Mouse (Mus musculus) liver (tissue): ENCODE measurements around the gene 4931414P19Rik.
A peak's percentile ranks its signal among the peaks of the same experiment; 100 is the strongest.
"Not testable (repeated sequence)": the region's sequence is repeated elsewhere in the genome, so short reads cannot be mapped to it uniquely, and the experiment has no call there.

Experiments
- DNase-seq: peaks from one replicate; pipeline ENCODE4 v3.0.0-alpha.2; 2020; ENCODE audit warnings: mixed read lengths

Gene 4931414P19Rik

GRCm38 (mm10) chr14:54624976-54625375 is 19.2 kb upstream of the 4931414P19Rik start:
- DNase-seq, result no peak

GRCm38 (mm10) chr14:54623334-54623733 is 17.5 kb upstream of the 4931414P19Rik start:
- DNase-seq, result peak; percentile 50

GRCm38 (mm10) chr14:54621133-54621532 is 15.3 kb upstream of the 4931414P19Rik start, which contains the start of gene Psmb11:
TSS of gene Psmb11 (plus strand) at chr14:54621433.
- no peak for DNase-seq

- DNase-seq, result peak; percentile 91
Measured at GRCm38 (mm10) chr14:54617897-54618365, 12.1 kb upstream of the 4931414P19Rik start, which contains the start of gene Psmb5. TSS of gene Psmb5 (minus strand) at chr14:54618022.

GRCm38 (mm10) chr14:54617152-54617896 is 11.5 kb upstream of the 4931414P19Rik start:
- peak; percentile 53 for DNase-seq

GRCm38 (mm10) chr14:54616226-54616825 is 10.5 kb upstream of the 4931414P19Rik start:
- no peak for DNase-seq

- DNase-seq, result not testable (repeated sequence)
Measured at GRCm38 (mm10) chr14:54614130-54614529, 8.3 kb upstream of the 4931414P19Rik start.

- DNase-seq, result no peak
Measured at GRCm38 (mm10) chr14:54610648-54611047, 4.9 kb upstream of the 4931414P19Rik start.

- DNase-seq, result peak; percentile 34
Measured at GRCm38 (mm10) chr14:54609962-54610361, 4.2 kb upstream of the 4931414P19Rik start.

- no peak for DNase-seq
Measured at GRCm38 (mm10) chr14:54609245-54609644, 3.5 kb upstream of the 4931414P19Rik start.

GRCm38 (mm10) chr14:54607226-54607625 is 1.4 kb upstream of the 4931414P19Rik start:
- DNase-seq, result no peak

GRCm38 (mm10) chr14:54603686-54604085 is 2.1 kb downstream of the 4931414P19Rik start:
- DNase-seq, result no peak

GRCm38 (mm10) chr14:54603038-54603654 is 2.6 kb downstream of the 4931414P19Rik start:
- peak; percentile 98 for DNase-seq

GRCm38 (mm10) chr14:54602613-54603012 is 3.2 kb downstream of the 4931414P19Rik start:
- peak; percentile 18 for DNase-seq

GRCm38 (mm10) chr14:54601601-54602000 is 4.2 kb downstream of the 4931414P19Rik start:
- DNase-seq, result no peak

- peak; percentile 25 for DNase-seq
Measured at GRCm38 (mm10) chr14:54597084-54597483, 8.7 kb downstream of the 4931414P19Rik start.

GRCm38 (mm10) chr14:54594631-54595414 is 11.0 kb downstream of the 4931414P19Rik start:
- DNase-seq, result no peak

- peak; percentile 40 for DNase-seq
Measured at GRCm38 (mm10) chr14:54594055-54594454, 11.7 kb downstream of the 4931414P19Rik start.

- DNase-seq, result no peak
Measured at GRCm38 (mm10) chr14:54592319-54592934, 13.4 kb downstream of the 4931414P19Rik start.

GRCm38 (mm10) chr14:54591056-54591455 is 14.7 kb downstream of the 4931414P19Rik start:
- DNase-seq, result no peak

GRCm38 (mm10) chr14:54583681-54584338 is 22.0 kb downstream of the 4931414P19Rik start:
- peak; percentile 77 for DNase-seq

GRCm38 (mm10) chr14:54582536-54582935 is 23.3 kb downstream of the 4931414P19Rik start:
- peak; percentile 25 for DNase-seq
